Mouse (Mus musculus): ENCODE results near the gene Ntmt1.

Gene Ntmt1

GRCm38 (mm10) chr2:30784078-30784994 lies 23.3 kb upstream of the Ntmt1 start:
- DNase-seq (ENCODE audit: low spot score) = peak; percentile 58

- no peak for DNase-seq (ENCODE audit: low spot score)
Measured at GRCm38 (mm10) chr2:30787466-30787865, 20.2 kb upstream of the Ntmt1 start.

DNA sequence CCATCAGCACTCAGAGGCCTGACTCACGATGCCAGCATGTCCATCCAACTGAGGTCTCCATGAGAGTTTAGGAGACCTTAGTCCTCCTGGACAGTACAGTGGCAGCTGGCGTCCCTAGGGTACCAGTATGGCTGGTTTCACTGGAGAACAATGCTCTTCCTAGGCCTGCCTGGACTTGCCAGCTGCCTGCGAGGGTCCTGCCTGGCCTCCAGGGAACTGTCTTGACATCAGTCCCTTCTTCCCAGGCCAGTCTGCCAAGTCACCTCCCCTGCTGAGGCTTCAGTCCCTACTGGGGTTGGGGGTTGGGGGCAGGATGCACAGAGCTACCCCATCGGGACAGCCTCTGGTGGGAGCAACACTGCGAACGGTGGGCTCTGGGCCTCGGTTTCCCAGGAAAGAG lies 15.6 kb upstream of the Ntmt1 start:
- DNase-seq (ENCODE audit: low spot score) = no peak

DNA sequence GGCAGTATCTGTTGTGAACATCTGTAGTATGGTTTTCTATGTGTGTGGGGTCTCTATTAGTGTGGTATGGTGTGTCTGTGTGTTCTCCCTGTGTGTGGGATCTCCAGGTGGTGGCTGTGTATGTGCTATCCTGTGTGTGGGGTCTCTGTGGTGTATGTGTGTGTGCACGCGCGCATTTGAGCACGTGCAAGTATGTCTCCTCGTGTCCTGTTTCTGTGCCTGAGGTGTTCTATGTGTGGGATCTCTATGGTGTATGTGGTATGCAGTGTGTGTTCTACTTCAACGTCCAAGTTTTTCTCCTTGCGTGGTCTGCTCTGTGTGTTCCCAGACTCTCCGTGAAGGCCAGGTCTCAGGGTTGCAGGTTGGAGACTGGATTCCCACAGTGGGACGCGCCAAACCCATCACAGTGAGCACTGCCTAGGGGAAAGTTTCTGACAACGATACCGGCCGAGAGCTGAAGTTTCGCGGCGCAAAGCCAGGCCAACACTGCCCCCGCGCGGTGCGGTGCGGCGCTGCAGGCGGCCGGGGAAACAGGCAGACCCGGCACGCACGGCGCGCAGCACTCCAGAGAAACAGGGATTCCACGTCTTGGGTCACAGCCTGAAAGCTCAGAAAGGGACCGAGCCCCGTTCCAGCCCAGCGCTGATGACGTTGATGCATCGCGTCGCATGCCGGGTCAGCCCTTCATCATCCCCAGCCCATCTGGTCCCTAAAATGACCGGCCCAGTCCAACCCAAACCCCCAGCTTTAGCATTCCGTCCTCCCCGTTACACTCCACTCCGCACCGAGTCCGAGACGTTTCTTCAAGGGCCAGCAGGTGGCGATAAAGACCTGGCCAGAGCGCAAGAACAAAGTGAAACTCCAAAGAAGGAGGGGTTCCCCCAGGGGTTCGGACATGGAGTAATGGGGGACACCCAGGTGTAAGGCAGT lies 13.2 kb upstream of the Ntmt1 start:
- DNase-seq (ENCODE audit: low spot score) = peak; percentile 84

DNA sequence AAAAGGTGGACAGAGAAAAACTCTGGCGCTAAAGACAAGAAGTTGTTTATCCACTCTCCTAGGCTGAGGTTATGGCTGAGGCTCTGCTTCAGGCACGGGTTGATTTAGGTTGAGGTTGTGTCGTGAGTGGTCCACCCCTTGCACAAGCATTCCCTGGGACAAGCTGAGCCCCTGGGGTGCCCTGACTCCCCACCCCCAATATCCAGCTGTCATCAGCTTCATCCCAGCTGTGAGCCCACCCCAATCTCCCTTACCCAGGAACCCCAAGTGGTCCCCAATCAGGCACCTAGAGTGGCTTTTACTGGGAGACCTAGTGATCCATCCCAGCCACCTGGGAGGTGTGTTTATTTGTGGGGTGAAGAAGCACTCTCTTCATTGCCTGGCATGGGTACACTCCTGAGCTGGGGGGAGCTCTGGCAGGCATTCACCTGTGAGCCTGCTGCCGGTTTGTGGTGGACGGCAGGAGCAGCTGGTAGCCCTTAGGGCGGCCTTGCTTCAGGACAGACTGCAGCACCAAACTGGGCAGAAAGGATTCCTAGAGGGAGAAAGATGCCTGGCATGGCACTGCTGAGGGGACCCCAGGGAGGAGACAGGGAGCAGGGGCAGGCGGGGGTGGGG lies 12.2 kb upstream of the Ntmt1 start:
- DNase-seq (ENCODE audit: low spot score) = no peak

DNA sequence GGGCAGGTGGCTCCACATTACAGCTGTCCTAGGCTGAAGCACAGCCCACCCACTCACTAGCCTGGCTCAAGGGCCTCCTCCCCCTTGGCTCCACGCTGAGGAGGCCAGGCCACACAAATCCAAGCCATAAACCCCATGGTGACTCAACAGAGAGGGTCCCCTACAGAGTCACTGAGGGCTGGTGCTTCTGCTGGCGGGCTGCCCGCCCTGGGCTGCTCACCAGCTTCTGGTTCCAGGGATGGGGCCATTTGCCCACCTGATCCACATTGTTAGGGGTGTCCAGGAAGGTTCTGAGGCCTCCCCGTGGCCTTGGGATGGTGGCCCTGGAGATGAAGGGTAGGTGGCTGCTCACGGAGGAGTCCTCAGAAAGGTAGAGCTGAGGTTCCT lies 11.7 kb upstream of the Ntmt1 start:
- no peak for DNase-seq (ENCODE audit: low spot score)

GRCm38 (mm10) chr2:30796382-30796781 lies 11.2 kb upstream of the Ntmt1 start:
- peak; percentile 76 for DNase-seq (ENCODE audit: low spot score)

- DNase-seq (ENCODE audit: low spot score) = no peak
Measured at GRCm38 (mm10) chr2:30799456-30799855, 8.2 kb upstream of the Ntmt1 start.

DNA sequence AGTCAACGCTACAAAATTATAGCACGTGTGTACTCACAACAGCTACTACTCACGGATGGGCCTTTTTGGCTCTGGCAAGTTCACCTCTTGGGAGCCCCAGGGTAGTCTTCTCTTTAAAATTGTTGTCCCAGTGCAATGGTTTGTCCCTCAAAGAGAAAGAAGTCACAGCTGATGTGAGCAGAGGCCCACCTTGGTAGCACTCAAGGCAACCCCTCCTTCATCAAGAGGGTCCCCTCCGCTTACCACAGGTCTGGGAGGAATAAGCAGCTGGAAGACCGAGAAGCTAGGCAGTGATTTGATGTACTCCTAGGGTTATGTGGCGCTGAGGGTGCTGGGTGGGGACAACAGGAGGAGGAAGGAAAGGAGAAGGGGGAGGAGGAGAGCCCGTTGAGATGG lies 7.0 kb upstream of the Ntmt1 start:
- no peak for DNase-seq (ENCODE audit: low spot score)

- no peak for DNase-seq (ENCODE audit: low spot score)
Measured at GRCm38 (mm10) chr2:30801067-30801852, 6.4 kb upstream of the Ntmt1 start.

DNA sequence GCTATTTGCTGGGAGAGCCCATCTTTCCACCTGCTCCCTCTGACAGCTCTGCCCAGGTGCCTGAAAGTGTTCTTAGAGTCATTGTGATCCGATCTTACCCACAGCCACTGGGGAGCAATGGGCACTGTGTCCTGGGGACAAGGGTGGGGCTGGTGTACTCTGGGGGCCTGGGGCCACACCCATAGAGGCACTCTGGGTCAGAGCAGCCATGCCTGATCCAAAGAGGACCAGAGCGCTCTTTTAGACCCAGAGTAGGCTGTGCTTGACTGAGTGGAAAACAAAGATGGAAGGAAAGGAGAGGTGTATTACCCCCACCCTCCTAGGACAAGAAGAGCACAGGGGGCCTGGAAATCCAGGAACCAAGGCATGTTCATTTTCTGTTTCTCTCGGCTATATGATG lies 4.0 kb upstream of the Ntmt1 start, which contains the start of gene 1700001O22Rik:
1700001O22Rik (minus strand) TSS at position 58 of the 400 bp plus-strand sequence.
- no peak for DNase-seq (ENCODE audit: low spot score)

- no peak for DNase-seq (ENCODE audit: low spot score)
Measured at GRCm38 (mm10) chr2:30805983-30806382, 1.6 kb upstream of the Ntmt1 start.

- DNase-seq (ENCODE audit: low spot score) = no peak
Measured at GRCm38 (mm10) chr2:30807147-30807647, 429 bp upstream of the Ntmt1 start.

- no peak for DNase-seq (ENCODE audit: low spot score)
Measured at GRCm38 (mm10) chr2:30808296-30808655, 650 bp downstream of the Ntmt1 start.

DNA sequence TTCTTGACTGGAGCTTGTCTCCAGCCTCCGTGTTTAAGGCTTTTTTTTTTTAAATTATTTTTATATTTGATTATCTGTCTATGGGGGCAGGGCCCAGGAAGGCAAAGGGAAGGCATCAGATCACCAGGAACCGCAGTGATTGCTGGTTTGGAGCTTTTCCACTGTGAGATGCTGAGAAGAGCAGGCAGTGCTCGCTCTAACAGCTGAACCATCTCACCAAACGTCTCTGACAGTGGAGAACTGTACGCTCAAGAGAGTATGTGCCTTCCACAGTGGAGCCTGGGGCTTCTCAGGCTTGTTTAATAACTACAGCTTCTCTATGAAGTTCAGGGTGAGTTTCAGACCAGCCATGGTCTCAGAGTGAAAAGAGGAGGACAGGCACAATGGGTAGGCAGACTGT lies 1.9 kb downstream of the Ntmt1 start:
- no peak for DNase-seq (ENCODE audit: low spot score)

DNA sequence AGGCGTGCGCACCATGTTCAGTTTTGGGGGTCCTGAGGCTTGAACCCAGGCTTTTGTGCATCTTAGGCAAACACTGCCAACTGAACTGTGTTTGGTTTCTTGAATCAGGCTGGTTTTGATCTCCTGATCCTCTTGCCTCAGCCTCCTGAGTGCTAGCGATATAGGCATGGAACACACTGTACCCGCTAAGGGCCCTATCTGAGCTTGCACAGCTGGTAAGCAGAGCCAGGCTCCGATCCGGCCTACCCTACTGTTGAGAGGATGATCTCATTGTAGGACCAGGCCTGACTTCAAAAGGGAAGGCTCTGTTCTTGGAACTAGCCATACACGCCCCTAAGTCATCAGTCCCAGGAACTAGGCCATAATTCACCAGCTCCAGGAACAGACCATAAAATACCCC lies 2.9 kb downstream of the Ntmt1 start:
- no peak for DNase-seq (ENCODE audit: low spot score)

DNA sequence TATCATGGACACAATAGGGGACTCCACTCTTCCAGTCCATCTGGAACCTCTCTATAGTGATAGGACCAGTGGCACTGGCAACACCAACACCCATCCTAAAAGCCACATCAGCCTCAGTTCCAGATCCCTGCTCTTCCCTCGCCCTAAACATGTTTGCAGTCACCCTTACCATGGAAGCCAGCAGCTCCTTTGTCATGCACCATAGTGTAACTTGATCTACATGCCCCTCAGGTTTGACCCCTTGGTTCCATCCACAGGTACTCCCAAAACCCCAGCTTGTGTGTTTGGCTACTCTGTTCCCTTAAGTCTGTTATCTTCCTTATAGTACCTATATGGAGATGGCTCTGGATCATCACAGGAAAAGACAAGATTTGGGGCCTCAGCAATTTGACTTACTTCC lies 8.8 kb downstream of the Ntmt1 start:
- no peak for DNase-seq (ENCODE audit: low spot score)

DNA sequence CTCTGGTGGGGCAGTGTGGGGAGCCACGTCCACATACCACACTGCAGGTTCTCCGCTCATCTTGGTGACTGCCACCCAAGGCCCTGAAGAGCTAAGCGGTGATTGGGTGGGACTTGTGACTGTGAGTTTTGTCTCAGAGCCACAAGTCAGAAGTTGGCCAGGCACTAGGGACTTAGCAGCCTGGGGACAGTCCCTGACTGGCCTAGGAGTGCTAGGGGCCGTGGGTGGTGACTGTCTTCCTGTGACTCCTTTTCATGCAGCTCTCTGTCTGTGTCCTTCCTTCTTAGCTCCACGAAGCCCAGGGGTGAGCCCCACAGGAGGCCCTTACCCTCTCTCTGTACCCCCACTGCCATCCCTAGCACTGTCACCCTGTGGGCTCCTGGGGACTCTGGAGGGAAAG lies 12.2 kb downstream of the Ntmt1 start:
- DNase-seq (ENCODE audit: low spot score) = no peak

DNA sequence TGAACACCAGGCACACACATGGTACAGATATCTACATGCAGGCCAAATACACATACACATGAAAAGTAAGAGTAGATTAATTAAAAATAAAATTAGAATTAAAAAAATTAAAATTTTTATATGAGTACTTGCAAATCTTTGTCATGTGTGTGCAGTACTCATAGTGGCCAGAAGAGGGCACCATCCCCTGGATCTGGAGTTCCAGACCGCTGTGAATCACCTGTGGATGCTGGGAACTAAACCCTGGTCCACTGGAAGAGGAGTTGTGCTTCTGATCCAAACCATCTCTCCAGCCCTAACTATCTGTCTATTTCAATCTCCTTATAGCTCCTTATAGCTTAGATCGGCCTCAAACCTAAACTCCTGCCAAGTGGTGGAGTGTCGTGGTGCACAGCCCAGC lies 13.4 kb downstream of the Ntmt1 start:
- no peak for DNase-seq (ENCODE audit: low spot score)

- no peak for DNase-seq (ENCODE audit: low spot score)
Measured at GRCm38 (mm10) chr2:30822460-30822859, 14.8 kb downstream of the Ntmt1 start.

DNA sequence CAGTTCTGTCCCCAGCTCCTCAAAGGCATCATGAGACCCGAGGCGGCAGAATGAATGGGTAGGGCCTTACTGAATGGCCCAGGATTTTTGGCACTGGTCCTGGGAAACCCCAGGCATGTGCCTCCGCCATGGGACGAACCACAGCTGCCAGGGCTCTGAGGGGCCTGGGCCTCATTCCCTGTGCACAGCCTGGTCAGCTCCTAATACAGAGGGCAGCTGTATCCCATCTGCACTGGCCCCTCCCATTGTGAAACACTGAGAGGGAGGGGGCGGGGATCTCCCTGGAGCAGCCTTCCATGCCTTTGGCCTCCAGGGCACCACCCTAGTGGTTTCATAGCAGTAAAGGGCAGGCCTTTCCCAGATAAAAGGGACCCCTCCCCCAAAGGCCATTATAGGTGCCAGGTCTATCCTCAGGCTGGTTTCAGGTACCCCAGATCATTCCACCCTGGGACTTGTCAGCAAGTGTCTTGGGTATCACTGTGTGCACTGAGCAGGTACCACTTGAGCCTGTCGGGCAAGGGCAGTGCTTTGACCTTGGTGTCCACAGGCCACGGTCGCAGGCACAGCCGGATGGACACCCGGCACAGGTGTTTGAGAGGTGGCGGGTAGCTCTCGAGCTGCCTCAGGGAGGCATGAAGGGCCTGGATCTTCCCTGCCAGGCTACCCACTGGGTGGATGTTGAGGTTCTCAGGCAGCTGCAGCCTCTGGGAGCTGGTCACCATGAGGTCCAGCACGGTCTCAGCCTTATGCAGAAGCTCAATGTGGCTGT lies 15.9 kb downstream of the Ntmt1 start:
- no peak for DNase-seq (ENCODE audit: low spot score)

Measured in testis, postnatal 14 days (tissue).